Mouse (Mus musculus) adrenal gland, postnatal 4 days (tissue): ENCODE measurements around the gene Prrt4. TPM values are rescaled to one million over a fixed set of nuclear protein-coding genes. Genes with fewer than 3 reads are reported as not detected.

Experiments used
- DNase-seq, 2 experiments: peaks; one replicate each; pipeline ENCODE4 v3.0.0; 2021 to 2022; ENCODE audit warnings: low spot score in 2 of 2, mixed read lengths in 2 of 2
- microRNA-seq: library from miRNA; unstranded; fragments of <30 nt; microRNA quantifications from one replicate; pipeline ENCODE4 v1.2.0, GENCODE M21; 2021
- total RNA-seq, 2 experiments: library from RNA; stranded (reverse); gene quantifications; 2 replicates each; pipeline ENCODE4 v1.2.3; 2021

Gene Prrt4
- total RNA-seq, 2 experiments from 2014 or later: 11.1 to 11.7 TPM

DNA sequence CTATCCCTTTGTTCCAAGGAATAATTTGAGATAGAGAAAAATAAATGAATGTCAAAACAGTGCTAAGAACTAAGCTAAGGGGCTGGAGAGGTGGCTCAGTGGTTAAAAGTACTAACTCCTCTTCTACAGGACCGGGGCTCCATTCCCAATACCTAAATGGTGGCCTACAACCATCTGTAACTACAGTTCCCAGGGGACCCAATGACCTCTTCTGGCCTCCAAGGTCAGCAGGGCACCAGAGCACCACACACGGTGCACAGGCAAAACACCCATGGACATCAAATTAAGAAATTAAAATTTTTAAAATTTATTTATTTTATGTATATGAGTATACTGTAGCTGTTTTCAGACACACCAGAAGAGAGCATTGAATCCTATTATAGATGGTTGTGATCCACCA lies 18.6 kb downstream of the Prrt4 start:
- DNase-seq: no peak

DNA sequence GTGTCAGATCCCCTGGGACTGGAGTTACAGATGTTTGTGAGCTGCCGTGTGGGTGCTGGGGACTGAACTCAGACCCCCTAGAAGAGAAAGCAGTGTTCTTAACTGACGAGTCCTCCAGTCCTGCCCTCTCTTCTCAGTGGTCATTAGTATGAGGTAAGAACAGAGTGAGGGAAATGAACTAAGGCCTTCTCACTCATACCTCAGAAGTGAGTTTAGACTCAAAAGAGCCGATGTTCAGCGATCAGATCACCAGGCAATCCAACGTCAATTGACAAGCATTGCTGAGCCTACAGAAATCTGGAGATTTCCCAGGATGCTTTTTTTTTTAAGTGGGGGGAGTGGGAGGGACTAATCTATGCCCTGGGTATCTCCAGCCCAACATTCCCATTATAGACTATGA lies 23.1 kb downstream of the Prrt4 start:
- DNase-seq: no peak

- DNase-seq: no peak
These were observed 29.4 kb downstream of the Prrt4 start for GRCm38 (mm10) chr6:29150001-29150400.

DNA sequence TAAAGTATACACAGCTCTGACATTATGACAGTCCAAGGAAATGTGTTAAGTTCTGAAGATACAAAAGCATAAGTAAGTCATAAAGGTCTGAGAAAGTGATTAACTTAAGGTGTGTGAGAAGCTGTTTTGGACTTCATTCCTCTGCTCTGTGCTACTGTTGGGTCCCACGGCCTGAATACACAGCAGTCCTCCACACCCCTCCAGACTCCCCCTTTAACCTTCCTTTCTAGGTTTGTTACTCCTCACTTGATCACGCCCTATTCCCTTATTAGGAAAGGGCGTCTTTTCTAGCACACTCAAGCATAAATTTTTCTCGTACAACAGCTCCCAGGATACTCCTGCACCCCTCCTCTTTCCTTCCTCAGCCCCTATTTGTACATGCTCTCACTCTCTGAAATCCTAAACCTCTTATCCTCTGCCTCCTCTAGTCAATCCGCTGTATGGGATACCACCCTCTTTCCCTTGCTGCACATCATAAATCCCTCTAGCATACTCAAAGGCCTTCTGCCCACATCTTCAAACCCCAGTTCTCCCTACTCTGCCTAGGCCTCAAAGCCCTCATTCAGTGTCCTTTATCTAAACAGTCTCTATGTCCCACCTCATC lies 31.9 kb downstream of the Prrt4 start:
- DNase-seq: no peak

DNA sequence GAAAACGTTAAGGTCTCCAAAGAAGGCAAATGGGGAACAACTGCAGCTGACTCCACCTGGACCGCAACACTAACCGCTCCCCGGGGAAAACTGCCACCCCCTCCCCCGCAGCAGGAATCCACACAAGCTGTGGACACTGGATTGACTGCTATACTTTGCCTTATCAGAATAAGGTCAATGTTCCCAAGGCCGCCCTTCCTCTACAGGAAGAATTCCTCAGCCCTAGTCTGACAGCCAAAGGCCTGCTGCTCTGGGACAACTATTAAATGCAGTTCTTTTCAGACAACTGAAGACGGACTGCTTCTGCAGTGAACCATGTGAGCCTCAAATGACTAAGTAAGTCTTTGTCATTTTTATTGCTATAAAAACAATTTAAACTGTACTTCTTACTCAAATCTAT lies 32.7 kb downstream of the Prrt4 start:
- peak in 1 of 2 experiments; percentile 6 for DNase-seq

GRCm38 (mm10) chr6:29145456-29146307 lies 33.7 kb downstream of the Prrt4 start:
- DNase-seq: no peak

- DNase-seq: no peak
These were observed 34.4 kb downstream of the Prrt4 start for GRCm38 (mm10) chr6:29144971-29145370.

DNA sequence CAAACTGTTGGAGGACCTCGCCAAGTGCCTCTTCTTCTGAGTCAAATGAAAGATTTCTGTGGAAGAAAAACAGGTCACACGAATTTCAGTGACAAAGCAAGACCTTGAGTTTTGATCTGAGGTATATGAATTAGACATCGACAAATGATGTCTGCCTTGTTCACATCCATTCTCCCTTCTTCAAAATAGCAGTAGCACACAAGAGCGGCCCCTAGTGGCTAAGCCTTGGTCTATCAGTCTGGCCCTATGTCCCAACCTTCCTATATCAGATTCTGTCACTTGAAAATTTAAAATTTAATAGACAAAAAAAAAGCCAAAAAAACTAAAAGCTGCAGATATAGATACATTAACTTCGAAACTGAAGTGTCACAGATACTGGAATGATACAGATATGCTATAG lies 35.8 kb downstream of the Prrt4 start:
- DNase-seq: peak in 1 of 2 experiments; percentile 27

DNA sequence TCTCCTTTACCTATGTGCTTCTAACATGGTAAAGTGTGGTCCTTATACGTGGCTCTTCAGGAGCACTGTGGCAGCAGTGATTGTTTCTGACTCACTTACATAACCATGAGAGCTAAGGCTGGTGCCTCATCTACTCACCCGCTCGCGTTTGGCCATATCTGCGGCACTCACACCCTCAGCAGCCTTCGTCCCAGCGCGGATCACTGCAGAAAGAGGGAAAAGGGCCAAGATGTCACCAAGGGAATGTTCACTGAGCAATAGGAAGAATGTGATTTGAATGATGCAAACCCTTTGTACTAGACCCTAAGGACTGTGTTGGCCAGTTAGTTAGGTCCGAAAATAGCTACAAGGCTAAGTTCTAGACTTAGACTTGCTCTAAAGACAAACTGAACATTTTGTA lies 41.9 kb downstream of the Prrt4 start:
- DNase-seq: no peak

- no peak for DNase-seq
These were observed 46.3 kb downstream of the Prrt4 start for GRCm38 (mm10) chr6:29133100-29133499.

GRCm38 (mm10) chr6:29126878-29127426 lies 52.4 kb downstream of the Prrt4 start:
- no peak for DNase-seq

GRCm38 (mm10) chr6:29119990-29120389 lies 59.4 kb downstream of the Prrt4 start:
- DNase-seq: no peak

Small RNA genes lying within 50 kb of the gene (microRNA-seq; reads per million reads assigned to microRNA genes)
- gene Gm24303: not detected

Other genes starting within 250 kb of the Prrt4 start
- 1 to 10 TPM in 1 of 2 experiments, under 1 TPM in 1; 0.70 to 2.8 TPM for gene Lep, start 119.4 kb downstream of the Prrt4 start, total RNA-seq
- gene Rbm28, start 14.6 kb downstream of the Prrt4 start, total RNA-seq: 10 to 100 TPM; 32.5 to 33.7 TPM
- 10 to 100 TPM; 62.1 to 65.9 TPM for gene Impdh1, start 36.8 kb upstream of the Prrt4 start, total RNA-seq
- 10 to 100 TPM; 11.7 TPM for gene Hilpda, start 92.9 kb upstream of the Prrt4 start, total RNA-seq
- gene Fam71f2, start 100.0 kb upstream of the Prrt4 start, total RNA-seq: under 1 TPM in 1 of 2 experiments, not detected in 1; 0.31 TPM
- under 1 TPM in 1 of 2 experiments, not detected in 1; 0.22 TPM for gene Fam71f1, start 139.6 kb upstream of the Prrt4 start, total RNA-seq
- 100 to 1,000 TPM; 194 to 202 TPM for gene Calu, start 168.5 kb upstream of the Prrt4 start, total RNA-seq
- gene Opn1sw, start 208.9 kb upstream of the Prrt4 start, total RNA-seq: not detected
- gene Ccdc136, start 216.7 kb upstream of the Prrt4 start, total RNA-seq: 10 to 100 TPM; 10.0 to 12.6 TPM